In the genomic region with DNA sequence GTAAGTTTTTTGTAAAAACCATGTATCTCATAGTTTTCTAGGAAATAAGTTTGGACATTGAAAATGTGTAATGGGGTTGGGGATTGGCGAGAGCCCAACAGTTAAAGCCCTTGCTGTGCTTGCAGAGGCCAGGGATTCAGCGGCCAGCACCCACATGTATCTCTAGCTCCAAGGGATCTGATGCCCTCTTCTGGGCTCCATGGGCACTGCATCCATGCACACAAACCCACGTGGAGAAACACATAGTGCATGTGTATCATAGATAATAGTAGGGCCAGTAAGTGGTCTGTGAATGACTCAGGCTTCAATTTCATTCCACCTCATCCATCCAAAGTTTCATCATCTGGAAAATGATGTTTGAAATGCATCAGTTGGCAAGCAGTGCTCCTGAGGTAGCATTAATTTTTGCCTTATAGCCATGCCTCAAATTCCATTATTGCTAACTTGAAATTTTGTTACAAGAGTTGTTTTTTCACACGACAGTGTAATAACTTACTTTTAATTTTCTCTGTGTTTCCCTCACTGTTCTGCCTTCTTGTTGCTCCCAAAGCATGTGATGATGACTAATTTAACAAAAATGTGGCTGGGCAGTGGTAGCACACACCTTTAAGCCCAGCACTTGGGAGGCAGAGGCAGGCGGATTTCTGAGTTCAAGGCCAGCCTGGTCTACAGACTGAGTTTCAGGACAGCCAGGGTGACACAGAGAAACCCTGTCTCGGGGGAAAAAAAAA, we compare ENCODE assay signal across 9 mouse cellular contexts.
DNase-seq lines count a peak whose midpoint lies in the region; ATAC-seq lines count a peak whose summit lies in the region.
"Had no signal": no experiment of that assay in that cellular context is flagged by ENCODE, and none has a peak within 500 bp of the region (broad histone marks: within the 10 kb centered on the region; RNA-seq: fewer than 3 reads in every experiment).

No protein-coding gene starts in this region.

- H3K27ac ChIP-seq in forebrain, embryonic 11.5 days (ENCODE audit: low read depth, low read length), result no peak overlapping the region
- H3K27ac ChIP-seq in forebrain, embryonic 13.5 days, result no peak overlapping the region
- H3K27ac ChIP-seq in midbrain, embryonic 16.5 days (ENCODE audit: low read length), result no peak overlapping the region
- H3K27ac ChIP-seq: neural tube, embryonic 12.5 days had no signal

- no peaks in the 10 kb centered on the region for H3K9me3 ChIP-seq in forebrain, embryonic 11.5 days (ENCODE audit: control insufficient read depth, low read length)
- no peaks in the 10 kb centered on the region for H3K9me3 ChIP-seq in forebrain, embryonic 13.5 days (replicated peaks)
- H3K9me3 ChIP-seq in midbrain, embryonic 16.5 days (replicated peaks; ENCODE audit: control insufficient read depth, low read length, poor library complexity, severe bottlenecking), result no peaks in the 10 kb centered on the region
- H3K9me3 ChIP-seq: neural tube, embryonic 12.5 days had no signal

- H3K4me2 ChIP-seq in forebrain, embryonic 11.5 days (ENCODE audit: low read depth, low read length, severe bottlenecking), result no peak overlapping the region
- H3K4me2 ChIP-seq in forebrain, embryonic 13.5 days, result no peak overlapping the region
- no peak overlapping the region for H3K4me2 ChIP-seq in midbrain, embryonic 16.5 days (ENCODE audit: low read length)
- H3K4me2 ChIP-seq: neural tube, embryonic 12.5 days had no signal

- no peaks in the 10 kb centered on the region for H3K4me1 ChIP-seq in forebrain, embryonic 11.5 days (replicated peaks; ENCODE audit: control insufficient read depth, insufficient read depth, low read length)
- no peaks in the 10 kb centered on the region for H3K4me1 ChIP-seq in forebrain, embryonic 13.5 days
- H3K4me1 ChIP-seq in midbrain, embryonic 16.5 days (ENCODE audit: control insufficient read depth, insufficient read depth, low read length), result no peaks in the 10 kb centered on the region
- H3K4me1 ChIP-seq: neural tube, embryonic 12.5 days had no signal

- no peak for ATAC-seq in forebrain, embryonic 11.5 days (replicated peaks; ENCODE audit: low FRiP score)
- no peak for ATAC-seq in forebrain, embryonic 13.5 days
- ATAC-seq in midbrain, embryonic 16.5 days, result no peak

- no peak overlapping the region for H3K9ac ChIP-seq in forebrain, embryonic 11.5 days (ENCODE audit: low read length)
- no peak overlapping the region for H3K9ac ChIP-seq in forebrain, embryonic 13.5 days
- H3K9ac ChIP-seq in midbrain, embryonic 16.5 days (ENCODE audit: low read depth, low read length), result no peak overlapping the region
- H3K9ac ChIP-seq: neural tube, embryonic 12.5 days had no signal

- 67% methylated on average over 6 of the region's 6 CpGs for WGBS in forebrain, embryonic 11.5 days
- 62% methylated on average over 6 of the region's 6 CpGs for WGBS in forebrain, embryonic 13.5 days
- 66% methylated on average over 6 of the region's 6 CpGs for WGBS in midbrain, embryonic 16.5 days

- no peak overlapping the region for H3K4me3 ChIP-seq in forebrain, embryonic 11.5 days (ENCODE audit: low read depth, low read length)
- H3K4me3 ChIP-seq in forebrain, embryonic 13.5 days, result no peak overlapping the region
- H3K4me3 ChIP-seq in midbrain, embryonic 16.5 days (ENCODE audit: low read depth, low read length), result no peak overlapping the region
- H3K4me3 ChIP-seq: neural tube, embryonic 12.5 days had no signal

- H3K36me3 ChIP-seq in forebrain, embryonic 11.5 days (ENCODE audit: control insufficient read depth, insufficient read depth, low read length), result no peaks in the 10 kb centered on the region
- no peaks in the 10 kb centered on the region for H3K36me3 ChIP-seq in forebrain, embryonic 13.5 days (ENCODE audit: poor library complexity, severe bottlenecking)
- no peaks in the 10 kb centered on the region for H3K36me3 ChIP-seq in midbrain, embryonic 16.5 days (ENCODE audit: control insufficient read depth, insufficient read depth, low read length)
- H3K36me3 ChIP-seq: neural tube, embryonic 12.5 days had no signal

- H3K27me3 ChIP-seq in forebrain, embryonic 11.5 days (ENCODE audit: control insufficient read depth, insufficient read depth, low read length), result peaks cover 3% of the 10 kb centered on the region; the same call in 1 of the 2 replicates
- peaks cover 26% of the 10 kb centered on the region for H3K27me3 ChIP-seq in forebrain, embryonic 13.5 days
- H3K27me3 ChIP-seq in midbrain, embryonic 16.5 days (ENCODE audit: control insufficient read depth, insufficient read depth, low read depth, low read length), result no peaks in the 10 kb centered on the region
- H3K27me3 ChIP-seq: neural tube, embryonic 12.5 days had no signal

- peak; percentile 55 for DNase-seq in forebrain, embryonic 11.5 days (ENCODE audit: low spot score)
- peak; percentile 6 for DNase-seq in right cerebral cortex, postnatal 4 days
- DNase-seq in right cerebral cortex, postnatal 14 days, result no peak
- peak; percentile 18 for DNase-seq in forelimb bud, embryonic 11.5 days (ENCODE audit: low read depth, low spot score)
- peak; percentile 6 for DNase-seq in thymus, postnatal 0 days (ENCODE audit: low spot score)
- no peak for DNase-seq in layer of hippocampus, adult 9-11 months

Comparison
In these comparisons a context has a peak if more than half of its experiments do, and no peak if none do; other contexts are left out.
1. DNase-seq: peak in forebrain, embryonic 11.5 days (single experiment), right cerebral cortex, postnatal 4 days (single experiment), forelimb bud, embryonic 11.5 days (single experiment) and thymus, postnatal 0 days (single experiment); none in right cerebral cortex, postnatal 14 days (single experiment) and layer of hippocampus, adult 9-11 months (single experiment).